Mouse (Mus musculus): Measurements from ENCODE around the gene Cacna1c.

GRCm38 (mm10) chr6:118759015-118759414 is 437.2 kb downstream of the Cacna1c start:
- TF ChIP-seq POLR2A (IDR thresholded peaks at IDR 0.05; ENCODE audit: borderline replicate concordance, extremely low read depth, insufficient read depth, insufficient read length, poor library complexity, severe bottlenecking) (no peak), CTCF (IDR thresholded peaks at IDR 0.05; ENCODE audit: borderline replicate concordance, extremely low read depth, insufficient read depth, insufficient read length) (no peak)
